Mouse (Mus musculus): ENCODE measurements at regions not wholly inside any gene's neighbourhood (a gene's known extent, or its start where the extent isn't known, plus 50 kb on each side); places are given as distances from the start of the nearest gene placed in this dataset.

- H3K4me1 ChIP-seq (replicated peaks; ENCODE audit: control insufficient read depth, insufficient read depth, low read length) = no peaks in the 10 kb centered on the region
- no peak for TF ChIP-seq CTCF (IDR thresholded peaks at IDR 0.05; ENCODE audit: borderline replicate concordance, control insufficient read depth, extremely low read depth, insufficient read depth, low read length, poor library complexity)
- no peak for TF ChIP-seq POLR2A (IDR thresholded peaks at IDR 0.05; ENCODE audit: control insufficient read depth, extremely low read depth, insufficient read depth, low read length, poor library complexity)
- H3K36me3 ChIP-seq (ENCODE audit: control insufficient read depth, insufficient read depth, low read length) = no peaks in the 10 kb centered on the region
- no peak for DNase-seq
- 95% methylated on average over 1 of the region's 1 CpGs for WGBS
- H3K27ac ChIP-seq (ENCODE audit: control insufficient read depth, insufficient read depth, low read length) = no peak overlapping the region
- no peaks in the 10 kb centered on the region for H3K27me3 ChIP-seq (ENCODE audit: control insufficient read depth, insufficient read depth, low read length)
- H3K4me3 ChIP-seq (ENCODE audit: control insufficient read depth, insufficient read depth, low read length) = no peak overlapping the region
Measured at GRCm38 (mm10) chr10:37907731-37908130, 769.0 kb upstream of the Marcks start.

- DNase-seq = no peak
- Histone ChIP-seq H3K27me3 (ENCODE audit: control insufficient read depth, insufficient read depth, low read length) (no peaks in the 10 kb centered on the region), H3K4me1 (replicated peaks; ENCODE audit: control insufficient read depth, insufficient read depth, low read length) (no peaks in the 10 kb centered on the region), H3K36me3 (ENCODE audit: control insufficient read depth, insufficient read depth, low read length) (no peaks in the 10 kb centered on the region), H3K4me3 (ENCODE audit: control insufficient read depth, insufficient read depth, low read length) (no peak overlapping the region), H3K27ac (ENCODE audit: control insufficient read depth, insufficient read depth, low read length) (no peak overlapping the region)
- 87% methylated on average over 1 of the region's 1 CpGs for WGBS
- TF ChIP-seq CTCF (IDR thresholded peaks at IDR 0.05; ENCODE audit: borderline replicate concordance, control insufficient read depth, extremely low read depth, insufficient read depth, low read length, poor library complexity) (no peak), POLR2A (IDR thresholded peaks at IDR 0.05; ENCODE audit: control insufficient read depth, extremely low read depth, insufficient read depth, low read length, poor library complexity) (no peak)
Measured at GRCm38 (mm10) chr10:37887961-37888360, 749.2 kb upstream of the Marcks start.

GRCm38 (mm10) chr10:37880841-37881240 lies 742.1 kb upstream of the Marcks start:
- no peak overlapping the region for H3K27ac ChIP-seq (ENCODE audit: control insufficient read depth, insufficient read depth, low read length)
- H3K4me1 ChIP-seq (replicated peaks; ENCODE audit: control insufficient read depth, insufficient read depth, low read length) = no peaks in the 10 kb centered on the region
- no peak for DNase-seq
- TF ChIP-seq POLR2A (IDR thresholded peaks at IDR 0.05; ENCODE audit: control insufficient read depth, extremely low read depth, insufficient read depth, low read length, poor library complexity) (no peak), CTCF (IDR thresholded peaks at IDR 0.05; ENCODE audit: borderline replicate concordance, control insufficient read depth, extremely low read depth, insufficient read depth, low read length, poor library complexity) (no peak)
- H3K4me3 ChIP-seq (ENCODE audit: control insufficient read depth, insufficient read depth, low read length) = no peak overlapping the region
- no peaks in the 10 kb centered on the region for H3K27me3 ChIP-seq (ENCODE audit: control insufficient read depth, insufficient read depth, low read length)
- WGBS = 94% methylated on average over 5 of the region's 5 CpGs
- H3K36me3 ChIP-seq (ENCODE audit: control insufficient read depth, insufficient read depth, low read length) = no peaks in the 10 kb centered on the region

GRCm38 (mm10) chr10:37873925-37874324 lies 735.2 kb upstream of the Marcks start:
- WGBS = 96% methylated on average over 2 of the region's 2 CpGs
- H3K27ac ChIP-seq (ENCODE audit: control insufficient read depth, insufficient read depth, low read length) = no peak overlapping the region
- no peaks in the 10 kb centered on the region for H3K27me3 ChIP-seq (ENCODE audit: control insufficient read depth, insufficient read depth, low read length)
- no peak overlapping the region for H3K4me3 ChIP-seq (ENCODE audit: control insufficient read depth, insufficient read depth, low read length)
- TF ChIP-seq POLR2A (IDR thresholded peaks at IDR 0.05; ENCODE audit: control insufficient read depth, extremely low read depth, insufficient read depth, low read length, poor library complexity) (no peak), CTCF (IDR thresholded peaks at IDR 0.05; ENCODE audit: borderline replicate concordance, control insufficient read depth, extremely low read depth, insufficient read depth, low read length, poor library complexity) (no peak)
- no peak for DNase-seq
- no peaks in the 10 kb centered on the region for H3K36me3 ChIP-seq (ENCODE audit: control insufficient read depth, insufficient read depth, low read length)
- no peaks in the 10 kb centered on the region for H3K4me1 ChIP-seq (replicated peaks; ENCODE audit: control insufficient read depth, insufficient read depth, low read length)

GRCm38 (mm10) chr10:37861001-37861400 lies 722.3 kb upstream of the Marcks start:
- Histone ChIP-seq H3K36me3 (ENCODE audit: control insufficient read depth, insufficient read depth, low read length) (no peaks in the 10 kb centered on the region), H3K27me3 (ENCODE audit: control insufficient read depth, insufficient read depth, low read length) (no peaks in the 10 kb centered on the region), H3K27ac (ENCODE audit: control insufficient read depth, insufficient read depth, low read length) (no peak overlapping the region), H3K4me1 (replicated peaks; ENCODE audit: control insufficient read depth, insufficient read depth, low read length) (no peaks in the 10 kb centered on the region), H3K4me3 (ENCODE audit: control insufficient read depth, insufficient read depth, low read length) (no peak overlapping the region)
- no peak for TF ChIP-seq POLR2A (IDR thresholded peaks at IDR 0.05; ENCODE audit: control insufficient read depth, extremely low read depth, insufficient read depth, low read length, poor library complexity)
- TF ChIP-seq CTCF (IDR thresholded peaks at IDR 0.05; ENCODE audit: borderline replicate concordance, control insufficient read depth, extremely low read depth, insufficient read depth, low read length, poor library complexity) = no peak
- 91% methylated on average over 4 of the region's 4 CpGs for whole genome bisulfite sequencing
- DNase-seq = no peak

- DNase-seq = no peak
- no peaks in the 10 kb centered on the region for H3K27me3 ChIP-seq (ENCODE audit: control insufficient read depth, insufficient read depth, low read length)
- H3K4me1 ChIP-seq (replicated peaks; ENCODE audit: control insufficient read depth, insufficient read depth, low read length) = no peaks in the 10 kb centered on the region
- H3K27ac ChIP-seq (ENCODE audit: control insufficient read depth, insufficient read depth, low read length) = no peak overlapping the region
- TF ChIP-seq POLR2A (IDR thresholded peaks at IDR 0.05; ENCODE audit: control insufficient read depth, extremely low read depth, insufficient read depth, low read length, poor library complexity) = no peak
- TF ChIP-seq CTCF (IDR thresholded peaks at IDR 0.05; ENCODE audit: borderline replicate concordance, control insufficient read depth, extremely low read depth, insufficient read depth, low read length, poor library complexity) = no peak
- no peak overlapping the region for H3K4me3 ChIP-seq (ENCODE audit: control insufficient read depth, insufficient read depth, low read length)
- 96% methylated on average over 1 of the region's 1 CpGs for WGBS
- no peaks in the 10 kb centered on the region for H3K36me3 ChIP-seq (ENCODE audit: control insufficient read depth, insufficient read depth, low read length)
Measured at GRCm38 (mm10) chr10:37849291-37849846, 710.6 kb upstream of the Marcks start.

- H3K27me3 ChIP-seq (ENCODE audit: control insufficient read depth, insufficient read depth, low read length) = no peaks in the 10 kb centered on the region
- H3K4me3 ChIP-seq (ENCODE audit: control insufficient read depth, insufficient read depth, low read length) = no peak overlapping the region
- no peaks in the 10 kb centered on the region for H3K36me3 ChIP-seq (ENCODE audit: control insufficient read depth, insufficient read depth, low read length)
- TF ChIP-seq CTCF (IDR thresholded peaks at IDR 0.05; ENCODE audit: borderline replicate concordance, control insufficient read depth, extremely low read depth, insufficient read depth, low read length, poor library complexity) (no peak), POLR2A (IDR thresholded peaks at IDR 0.05; ENCODE audit: control insufficient read depth, extremely low read depth, insufficient read depth, low read length, poor library complexity) (no peak)
- H3K27ac ChIP-seq (ENCODE audit: control insufficient read depth, insufficient read depth, low read length) = no peak overlapping the region
- WGBS = 95% methylated on average over 5 of the region's 5 CpGs
- no peak for DNase-seq
- no peaks in the 10 kb centered on the region for H3K4me1 ChIP-seq (replicated peaks; ENCODE audit: control insufficient read depth, insufficient read depth, low read length)
Measured at GRCm38 (mm10) chr10:37842820-37843219, 704.1 kb upstream of the Marcks start.

Data from thymus, adult 2 months (tissue).